Mouse (Mus musculus): ENCODE results near the gene 4930505A04Rik. TPM values are rescaled to one million over a fixed set of nuclear protein-coding genes. Genes with fewer than 3 reads are reported as not detected.
A peak's percentile ranks its signal among the peaks of the same experiment; 100 is the strongest.
"Not testable (repeated sequence)": the region's sequence is repeated elsewhere in the genome, so short reads cannot be mapped to it uniquely, and the experiment has no call there.

The 4930505A04Rik gene
- 1 to 10 TPM in 1 of 4 experiments, under 1 TPM in 3; 0.37 to 1.3 (median 0.57) TPM for total RNA-seq (2022)

DNA sequence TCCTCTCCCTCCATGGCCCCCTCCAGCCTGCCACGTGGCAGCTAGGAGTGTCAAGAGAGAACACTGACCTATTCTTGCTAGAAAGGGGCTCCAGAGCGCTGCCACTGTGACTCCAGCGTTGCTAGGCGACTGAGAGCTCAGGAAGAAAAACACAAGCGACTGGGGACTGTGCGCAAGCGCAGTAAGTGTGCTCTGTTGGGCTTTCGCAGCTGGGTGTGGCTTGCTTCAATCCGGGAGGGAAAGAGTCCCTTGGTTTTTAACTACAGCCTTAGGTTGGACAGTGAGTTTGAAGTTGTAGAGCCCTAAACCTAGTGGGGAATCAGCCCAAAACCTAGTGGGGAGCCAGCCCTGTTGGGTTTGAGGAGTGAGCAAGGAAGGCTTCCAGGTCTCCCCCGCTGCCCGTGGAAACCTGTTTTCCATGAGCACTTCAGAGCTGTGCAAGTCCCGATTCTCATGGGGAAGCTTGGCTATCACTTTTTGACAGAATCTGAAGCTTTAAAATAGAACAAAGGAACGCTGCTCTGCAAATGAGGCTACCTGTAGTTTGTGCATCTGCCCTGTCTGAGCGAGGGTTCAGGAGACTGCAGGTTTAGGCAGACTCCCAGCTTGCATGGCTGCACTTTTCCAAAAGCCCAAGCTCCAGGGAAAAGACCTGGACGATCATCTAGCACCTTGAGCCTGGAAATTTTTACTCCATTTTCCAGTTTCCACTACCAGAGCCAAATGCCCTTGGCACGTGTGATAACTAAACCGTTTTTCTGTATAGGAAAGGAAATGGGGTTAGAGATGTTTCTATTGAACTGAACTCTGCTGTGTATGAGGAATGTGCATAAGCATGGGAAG lies at the start of gene 4930505A04Rik:
Gene 4930505A04Rik (minus strand): TSS at position 77 of the 843 bp plus-strand sequence.
- DNase-seq (ENCODE audit: low spot score in 2 of 2): peak; percentile 90 to 93

DNA sequence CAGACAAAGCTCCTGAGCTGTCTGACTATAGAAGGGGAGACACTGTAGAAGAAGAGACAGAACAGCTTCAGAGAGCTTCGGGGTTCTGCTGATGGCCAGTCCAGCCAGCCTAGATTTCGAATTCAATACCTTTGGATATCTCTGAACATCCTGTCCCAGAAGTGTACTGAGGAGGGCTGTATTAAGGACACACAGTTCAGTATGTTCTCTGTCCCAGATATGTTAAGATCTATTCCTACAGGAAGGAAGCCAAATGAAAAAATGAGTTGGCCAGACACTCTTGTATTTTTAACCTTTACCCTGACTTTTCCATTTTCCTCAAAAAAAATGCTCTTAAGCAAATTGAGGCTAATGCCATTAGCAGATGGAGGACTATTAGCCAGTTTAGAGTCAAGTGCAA lies 45.5 kb upstream of the 4930505A04Rik start:
- DNase-seq (ENCODE audit: low spot score in 2 of 2): no peak

DNA sequence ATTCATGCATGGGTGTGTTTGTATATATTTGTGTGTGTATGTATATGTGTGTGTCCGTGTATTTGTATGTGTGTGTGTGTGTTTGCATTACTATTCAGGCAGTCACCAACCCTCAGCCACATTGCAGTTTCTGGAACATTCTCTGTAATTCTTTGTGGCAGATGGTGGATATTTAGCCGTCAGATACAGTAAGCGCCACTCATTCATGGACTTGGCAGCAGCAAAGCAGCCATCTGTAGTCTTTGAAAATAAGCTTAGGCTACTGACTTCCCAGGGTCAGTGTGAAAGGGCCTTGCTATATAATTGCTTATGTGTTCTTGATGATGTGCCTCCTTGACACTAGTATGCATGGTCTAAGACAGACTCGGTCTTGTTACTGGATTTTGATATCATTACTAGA lies 36.6 kb upstream of the 4930505A04Rik start:
- DNase-seq (ENCODE audit: low spot score in 2 of 2): no peak

DNA sequence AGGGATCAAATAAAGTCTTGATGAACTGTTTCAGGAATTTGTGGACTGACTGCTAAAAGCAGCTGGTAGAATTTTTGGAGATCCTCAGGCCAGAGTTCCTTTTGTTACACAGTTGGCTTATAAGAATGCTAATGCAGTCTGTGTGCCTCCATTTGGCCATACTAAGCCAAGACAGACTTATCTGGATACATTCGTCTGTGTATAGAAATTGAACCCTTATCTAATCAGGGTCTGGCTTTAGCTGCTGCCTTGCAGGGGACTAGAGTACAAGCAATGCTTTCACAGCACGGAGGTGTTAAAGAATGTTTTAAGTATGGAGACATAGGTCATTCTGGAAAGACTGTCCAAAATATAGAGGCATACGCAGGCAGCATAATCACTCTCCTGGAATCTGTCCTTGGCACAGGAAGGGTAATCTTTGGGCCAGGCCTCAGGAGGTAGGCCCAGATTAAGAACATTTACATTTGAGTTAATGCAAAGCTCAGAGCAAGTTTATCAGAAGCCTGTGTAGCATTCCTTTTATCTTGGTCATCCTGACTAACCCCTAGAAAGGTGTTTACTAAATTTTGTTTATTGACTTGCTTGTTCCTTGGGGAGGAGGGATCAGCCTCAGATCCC lies 27.2 kb upstream of the 4930505A04Rik start:
- no peak for DNase-seq (ENCODE audit: low spot score in 2 of 2)

DNA sequence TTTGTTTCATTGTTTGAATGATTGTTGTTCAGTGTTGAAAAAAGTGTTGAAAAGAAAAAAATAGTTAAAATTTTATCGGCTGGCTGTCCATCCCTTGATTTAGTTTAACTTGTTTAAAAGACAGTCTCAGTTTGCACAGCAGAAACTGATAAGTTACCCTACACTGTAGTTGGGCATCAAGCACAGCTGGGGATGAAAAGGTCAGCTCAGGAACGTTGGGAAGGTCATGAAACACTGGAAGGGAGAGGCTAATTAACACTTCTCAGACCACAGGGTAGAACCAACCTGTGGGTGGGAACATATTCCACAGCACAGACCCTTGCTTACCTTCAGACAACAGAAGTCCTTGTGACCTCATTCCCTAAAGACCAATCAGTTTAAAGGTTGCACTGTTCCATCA lies 25.5 kb upstream of the 4930505A04Rik start:
- DNase-seq (ENCODE audit: low spot score in 2 of 2): no peak

DNA sequence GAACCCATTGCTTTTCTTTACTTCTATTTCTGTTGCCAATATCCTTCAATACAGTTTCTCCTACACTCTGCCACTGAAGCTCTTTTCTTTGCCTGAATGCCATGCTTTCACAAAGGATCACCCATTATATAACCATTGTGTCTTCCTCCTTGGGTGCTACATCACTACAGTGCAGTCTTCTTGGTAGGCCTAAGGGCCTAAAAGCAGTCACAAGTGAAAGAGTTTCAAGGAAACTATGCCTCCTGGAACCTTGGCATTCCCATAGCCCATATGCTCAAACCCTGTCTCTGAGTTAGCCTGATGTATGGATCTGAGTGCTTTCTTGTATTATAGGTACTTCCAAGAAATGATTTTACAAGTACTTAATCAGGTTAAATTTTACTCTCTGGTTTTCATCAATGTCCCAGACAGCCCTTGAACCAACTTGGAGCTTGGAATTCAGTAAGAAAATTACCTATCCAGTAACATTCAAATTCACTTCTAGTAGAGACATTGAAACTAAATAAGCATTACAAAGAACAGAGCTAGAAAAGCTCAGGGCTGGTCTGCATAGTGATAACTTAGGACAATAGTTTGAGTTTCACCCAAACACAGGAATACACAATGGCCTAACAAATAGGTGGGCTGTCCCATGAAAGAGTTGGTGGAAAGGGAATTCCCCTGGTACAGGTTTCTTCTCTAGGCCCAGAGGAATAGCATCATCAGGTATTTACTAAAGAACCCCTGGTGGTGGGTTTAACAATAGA lies 20.1 kb upstream of the 4930505A04Rik start:
- DNase-seq (ENCODE audit: low spot score in 2 of 2): no peak

DNA sequence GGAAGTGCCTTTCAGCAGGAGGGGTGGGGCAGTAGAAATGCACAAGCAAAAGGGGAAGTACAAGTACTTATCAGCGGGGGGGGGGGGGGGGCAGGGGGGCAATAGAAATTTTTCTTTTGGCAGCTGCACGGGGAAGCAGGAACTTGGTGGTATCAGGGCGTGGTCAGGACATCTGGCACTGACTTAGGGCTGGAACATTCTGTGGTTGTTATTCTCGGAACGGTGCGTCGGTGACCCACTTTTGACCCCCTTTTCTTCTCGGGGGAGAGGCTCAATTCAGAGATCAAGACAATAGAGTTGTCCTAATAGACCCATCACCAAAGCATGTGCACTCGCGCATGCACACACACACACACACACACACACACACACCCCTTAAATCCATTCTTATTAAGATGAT lies 16.6 kb upstream of the 4930505A04Rik start:
- DNase-seq (ENCODE audit: low spot score in 2 of 2): no peak

DNA sequence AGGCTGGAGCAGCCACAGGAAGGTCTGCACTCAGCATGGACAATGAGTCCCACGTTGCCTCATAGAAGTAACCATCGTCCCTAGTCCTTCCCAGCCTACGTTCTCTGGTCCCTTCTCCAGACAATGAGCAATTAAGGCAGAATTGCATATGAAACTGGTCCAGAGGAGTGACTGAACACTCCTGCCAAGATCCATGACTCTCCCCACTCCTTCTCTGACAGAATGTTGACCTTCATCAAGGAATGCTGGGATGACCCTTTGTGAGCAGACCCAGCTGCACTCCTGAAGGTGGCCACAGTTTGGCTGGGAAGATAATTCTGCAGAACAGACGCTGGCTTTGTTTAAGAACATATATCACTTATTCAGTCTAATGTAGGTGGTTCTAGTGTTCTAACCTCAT lies 11.7 kb upstream of the 4930505A04Rik start:
- DNase-seq (ENCODE audit: low spot score in 2 of 2): no peak

DNA sequence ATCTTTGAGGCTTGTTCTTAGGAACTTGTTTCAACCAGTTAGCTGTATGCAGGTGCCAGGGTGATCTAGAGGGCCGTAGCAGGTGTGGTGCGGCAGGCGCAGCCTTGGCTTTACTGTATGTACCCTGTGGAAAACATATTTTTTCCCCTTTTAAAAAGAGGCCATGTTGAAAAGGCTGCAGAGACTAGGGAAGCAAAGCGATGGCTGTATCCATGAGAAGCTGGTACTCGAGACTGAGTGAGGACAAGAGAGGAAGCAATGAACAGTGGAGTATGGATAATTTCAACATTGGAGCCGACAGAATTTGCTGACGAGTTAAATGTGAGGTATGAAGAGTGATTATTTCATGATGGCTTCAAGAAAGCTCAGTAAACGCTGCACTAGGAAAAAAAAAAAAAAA lies 440 bp downstream of the 4930505A04Rik start:
- no peak for DNase-seq (ENCODE audit: low spot score in 2 of 2)

DNA sequence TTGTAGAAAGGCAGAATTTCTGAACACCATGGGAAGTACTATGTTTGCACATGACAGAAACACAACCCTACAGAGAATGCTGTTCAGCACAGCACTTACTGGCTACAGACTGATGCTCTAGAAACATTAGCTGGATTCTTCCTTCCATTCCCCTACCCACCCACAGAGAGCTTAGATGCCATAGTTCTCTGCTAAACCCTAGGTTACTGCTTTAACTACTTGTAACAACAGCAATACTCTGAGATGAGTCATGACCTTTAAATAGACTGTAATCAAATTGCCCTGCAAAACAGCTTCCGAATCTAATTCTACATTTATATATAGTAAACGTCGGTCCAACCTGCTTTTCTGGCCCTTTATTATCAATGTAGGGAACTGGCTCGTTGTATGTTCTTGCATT lies 17.3 kb downstream of the 4930505A04Rik start:
- no peak for DNase-seq (ENCODE audit: low spot score in 2 of 2)

DNA sequence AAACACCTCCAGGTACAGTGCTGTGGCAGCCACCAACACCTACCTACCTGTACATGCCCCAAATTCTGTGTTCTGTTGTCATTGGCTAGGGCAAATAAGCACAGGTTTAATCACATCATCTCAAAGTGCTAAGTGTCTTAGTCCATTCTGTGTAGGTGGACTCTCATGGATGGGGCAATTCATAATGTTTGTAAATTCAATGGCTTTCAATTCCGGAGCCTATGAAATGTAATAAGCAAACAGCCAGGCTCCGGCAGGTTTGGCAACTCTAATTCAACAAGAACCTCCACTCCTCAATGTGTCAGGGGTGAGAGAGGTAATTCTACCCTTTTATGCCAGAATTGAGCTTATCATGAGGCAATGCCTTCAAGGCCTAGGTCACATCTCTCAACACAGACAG lies 23.5 kb downstream of the 4930505A04Rik start:
- no peak for DNase-seq (ENCODE audit: low spot score in 2 of 2)

DNA sequence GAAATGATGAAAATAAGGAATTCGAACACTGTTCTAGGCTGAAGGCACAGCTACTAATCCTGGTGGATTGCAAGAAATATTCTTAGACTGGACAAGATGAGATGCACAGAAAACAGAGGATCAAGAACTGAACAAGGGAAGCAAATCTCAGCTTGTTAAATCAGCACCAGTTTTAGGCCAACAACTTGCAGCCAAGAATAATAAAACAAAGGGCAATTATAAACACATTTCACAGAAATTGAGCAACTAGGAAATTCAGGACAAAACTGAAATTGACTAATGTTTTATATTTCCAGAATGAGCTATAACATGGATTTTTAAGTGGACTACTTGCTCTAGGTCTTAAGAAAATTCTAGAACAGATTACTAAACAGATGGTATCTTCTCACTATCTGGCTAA lies 24.1 kb downstream of the 4930505A04Rik start:
- DNase-seq (ENCODE audit: low spot score in 2 of 2): no peak

DNA sequence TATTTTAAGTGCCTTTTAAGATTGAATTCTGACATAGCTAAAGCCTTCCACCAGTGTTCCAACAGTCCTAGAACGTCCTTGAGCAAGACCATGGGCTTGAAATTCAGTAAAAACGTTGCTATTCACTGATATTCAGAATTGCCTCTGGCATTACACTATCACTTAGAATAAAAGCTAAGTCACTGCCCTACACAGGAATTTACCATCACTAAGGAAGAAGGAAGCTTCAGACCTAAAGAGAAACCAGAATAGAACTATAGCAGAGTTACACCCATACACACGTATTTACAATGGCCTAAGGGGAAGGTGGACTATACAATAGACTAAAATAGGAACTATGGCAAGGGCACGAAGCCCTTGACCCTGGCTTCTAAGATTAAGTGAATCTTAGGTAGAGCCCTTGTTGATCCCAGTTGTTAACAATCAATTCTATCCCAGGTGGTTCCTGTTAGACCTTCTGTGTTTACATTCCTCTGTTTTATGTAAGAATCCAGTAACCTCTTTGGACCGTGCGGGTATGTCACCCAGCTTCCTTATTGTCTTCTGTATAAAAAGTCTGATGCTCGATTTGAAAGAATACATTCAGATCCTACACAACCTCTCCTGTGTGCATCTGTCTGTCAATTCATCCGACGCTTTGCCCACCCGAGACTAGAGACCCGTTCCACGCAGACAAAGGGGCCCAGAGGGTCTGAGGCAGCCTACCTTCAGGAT lies 27.3 kb downstream of the 4930505A04Rik start:
- DNase-seq (ENCODE audit: low spot score in 2 of 2): not testable (repeated sequence)

DNA sequence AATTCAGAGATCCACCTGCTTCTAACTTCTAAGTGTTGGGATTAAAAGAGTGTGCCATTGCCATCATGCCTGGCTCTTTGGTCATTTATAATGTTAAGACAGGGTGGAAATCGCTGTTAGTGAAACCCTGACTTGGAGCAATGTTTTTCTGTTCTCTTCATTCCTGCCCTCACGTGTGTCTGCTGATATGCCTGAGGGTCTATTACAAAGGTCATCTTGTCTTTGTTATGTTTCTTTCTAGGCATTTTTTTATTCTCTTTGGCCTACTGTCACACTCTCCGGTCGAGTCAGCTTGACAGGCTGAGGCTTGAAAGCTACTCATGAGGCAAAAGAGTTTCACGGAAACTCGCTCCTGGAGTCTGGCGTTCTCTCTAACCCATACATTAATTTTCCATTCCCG lies 27.9 kb downstream of the 4930505A04Rik start:
- no peak for DNase-seq (ENCODE audit: low spot score in 2 of 2)

DNA sequence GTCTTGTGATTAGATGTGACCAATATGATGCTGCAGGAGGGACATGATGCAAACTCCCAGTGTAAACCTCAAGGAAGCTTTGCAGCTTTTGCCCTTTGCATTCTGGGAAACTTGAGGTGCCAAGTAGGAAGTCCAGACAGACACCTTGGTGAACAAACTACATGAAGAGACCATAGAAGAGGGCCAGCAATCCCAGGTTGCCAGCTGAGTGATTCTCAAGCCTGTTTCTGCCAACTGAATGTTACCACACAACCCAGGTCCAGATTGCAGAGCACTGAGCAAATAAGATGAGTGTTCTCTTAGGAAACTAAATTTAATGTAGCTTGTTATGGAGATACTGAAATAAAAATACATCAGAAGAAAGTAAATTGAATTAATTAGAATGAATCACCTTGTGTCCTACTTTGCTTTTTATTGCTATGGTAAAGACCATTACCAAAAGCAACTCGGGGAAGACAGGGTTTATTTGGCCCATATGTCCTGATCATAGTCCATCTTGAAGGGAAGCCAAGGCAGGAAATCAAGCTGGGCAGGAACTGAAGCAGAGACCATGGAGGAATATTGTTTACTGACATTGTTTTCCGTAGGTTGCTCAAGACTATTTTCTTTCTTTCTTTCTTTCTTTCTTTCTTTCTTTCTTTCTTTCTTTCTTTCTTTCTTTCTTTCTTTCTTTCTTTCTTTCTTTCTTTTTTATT lies 38.2 kb downstream of the 4930505A04Rik start:
- DNase-seq (ENCODE audit: low spot score in 2 of 2): peak; percentile 15

DNA sequence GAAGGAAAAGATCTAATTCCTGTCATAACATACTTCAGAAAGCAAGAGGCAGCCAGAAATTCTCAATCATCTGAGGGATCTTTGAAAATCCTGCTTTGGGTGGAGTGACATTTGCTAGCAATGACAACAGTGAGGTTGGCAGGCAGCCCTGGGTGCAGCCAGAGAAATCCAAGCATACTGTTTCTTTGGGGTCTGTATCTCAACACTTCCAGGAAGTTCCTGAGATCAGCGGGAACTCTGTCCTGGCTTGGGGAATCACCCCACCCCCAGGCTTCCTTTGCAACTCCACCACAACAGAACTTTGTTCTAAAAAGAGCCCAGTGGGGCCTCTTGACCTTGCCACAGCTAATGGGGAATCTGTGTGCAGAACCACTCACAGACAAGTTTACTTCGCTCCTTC lies 66.0 kb downstream of the 4930505A04Rik start:
- peak in 1 of 2 experiments; percentile 15 for DNase-seq (ENCODE audit: low spot score in 2 of 2)

DNA sequence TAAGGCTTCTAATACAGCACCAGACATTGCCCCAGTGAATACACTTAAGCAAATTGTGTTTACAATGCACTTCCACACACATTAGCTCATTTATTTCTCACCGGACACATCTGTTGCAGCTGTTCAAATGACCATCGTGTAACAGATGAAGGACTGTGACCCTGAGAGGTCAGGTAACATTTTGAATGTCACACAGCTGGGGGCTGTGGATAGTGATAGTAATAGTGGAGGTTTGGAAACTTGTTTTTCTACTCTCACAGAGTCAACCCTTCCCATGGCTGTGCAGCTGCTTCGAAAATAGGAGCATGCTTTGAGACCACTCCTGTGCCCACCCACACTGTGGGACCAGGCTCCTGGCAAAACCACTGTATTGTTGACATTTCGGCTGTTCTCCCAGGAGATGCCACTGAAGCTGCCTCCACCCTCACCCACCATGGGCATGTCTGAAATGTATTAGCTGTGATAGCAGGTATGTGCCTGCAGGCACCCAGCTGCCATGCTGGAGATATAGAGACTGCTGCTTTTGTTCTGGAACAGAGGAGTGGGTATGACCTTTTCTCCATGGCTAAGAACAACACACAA lies 66.9 kb downstream of the 4930505A04Rik start:
- no peak for DNase-seq (ENCODE audit: low spot score in 2 of 2)

DNA sequence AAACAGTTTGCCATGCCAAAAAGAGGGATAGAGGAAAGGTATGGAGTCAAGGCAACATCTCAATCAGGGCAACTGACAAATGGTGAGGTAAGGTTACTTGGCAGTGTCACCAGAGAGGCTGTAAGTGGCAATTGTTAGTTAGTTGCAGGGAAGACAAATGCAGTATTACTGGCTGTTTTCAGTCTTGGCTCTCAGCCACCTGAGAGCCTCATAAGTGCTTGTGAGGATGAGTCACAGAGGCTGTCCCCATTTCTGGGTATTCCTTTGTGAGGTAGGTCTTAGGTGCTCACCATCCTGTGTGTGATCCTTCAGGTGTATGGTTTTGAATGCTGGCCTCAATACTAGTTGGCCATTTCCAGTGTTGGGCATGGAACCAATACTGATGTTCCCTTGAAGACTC lies 77.3 kb downstream of the 4930505A04Rik start:
- DNase-seq (ENCODE audit: low spot score in 2 of 2): no peak

DNA sequence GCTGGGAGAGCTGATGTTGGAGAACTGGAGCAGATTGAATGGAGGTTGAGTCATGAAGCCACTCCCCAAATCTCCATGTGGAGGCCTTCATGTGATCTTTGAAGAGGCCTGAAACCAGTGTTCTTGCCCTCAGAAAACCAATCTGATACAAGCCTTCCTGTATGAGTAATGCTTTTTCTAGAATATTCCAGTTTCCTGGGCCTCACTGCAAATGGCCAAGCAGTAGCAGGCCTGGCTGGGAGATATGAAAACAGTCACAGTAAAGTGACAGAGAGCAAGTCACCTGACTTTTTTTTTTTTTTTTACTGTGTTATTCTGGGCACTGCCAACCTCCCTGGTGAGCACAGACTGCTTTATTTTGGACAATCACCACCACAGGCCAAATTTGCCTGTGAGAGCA lies 88.6 kb downstream of the 4930505A04Rik start:
- no peak for DNase-seq (ENCODE audit: low spot score in 2 of 2)

Data from layer of hippocampus, adult 8-10 months (tissue).